Mouse (Mus musculus) lung, postnatal 10 days (tissue): ENCODE data around the gene Lrrn2.
A peak's percentile ranks its signal among the peaks of the same experiment; 100 is the strongest.
"Not testable (repeated sequence)": the region's sequence is repeated elsewhere in the genome, so short reads cannot be mapped to it uniquely, and the experiment has no call there.

Experiments used
- DNase-seq: peaks from one replicate; pipeline ENCODE4 v3.0.0; 2021

The Lrrn2 gene

GRCm38 (mm10) chr1:132934856-132935255 is 54.8 kb downstream of the Lrrn2 start:
- peak; percentile 41 for DNase-seq

- DNase-seq, result no peak
Observed at GRCm38 (mm10) chr1:132937296-132938030, 57.4 kb downstream of the Lrrn2 start.

- peak; percentile 6 for DNase-seq
Observed at GRCm38 (mm10) chr1:132938975-132939374, 58.9 kb downstream of the Lrrn2 start.

GRCm38 (mm10) chr1:132945826-132946225 is 65.8 kb downstream of the Lrrn2 start:
- no peak for DNase-seq

- no peak for DNase-seq
Observed at GRCm38 (mm10) chr1:132947811-132948210, 67.7 kb downstream of the Lrrn2 start.

GRCm38 (mm10) chr1:132956809-132957208 is 76.7 kb downstream of the Lrrn2 start:
- DNase-seq, result no peak

GRCm38 (mm10) chr1:132961751-132962150 is 81.7 kb downstream of the Lrrn2 start:
- no peak for DNase-seq

GRCm38 (mm10) chr1:132964106-132964505 is 84.0 kb downstream of the Lrrn2 start:
- no peak for DNase-seq

- DNase-seq, result no peak
Observed at GRCm38 (mm10) chr1:132964691-132965090, 84.6 kb downstream of the Lrrn2 start.

- peak; percentile 53 for DNase-seq
Observed at GRCm38 (mm10) chr1:132968659-132969058, 88.6 kb downstream of the Lrrn2 start.

- DNase-seq, result no peak
Observed at GRCm38 (mm10) chr1:132977402-132977801, 97.3 kb downstream of the Lrrn2 start.

- DNase-seq, result no peak
Observed at GRCm38 (mm10) chr1:132981232-132981631, 101.2 kb downstream of the Lrrn2 start.

- DNase-seq, result peak; percentile 73
Observed at GRCm38 (mm10) chr1:132982728-132983127, 102.7 kb downstream of the Lrrn2 start.

- DNase-seq, result not testable (repeated sequence)
Observed at GRCm38 (mm10) chr1:132988556-132989459, 108.7 kb downstream of the Lrrn2 start.
